Mouse (Mus musculus) kidney, embryonic 15.5 days (tissue): ENCODE measurements around the gene Pus10. TPM values are rescaled to one million over a fixed set of nuclear protein-coding genes. Genes with fewer than 3 reads are reported as not detected.

Experiments used
- ATAC-seq: fragments of 200-750 bp; cut with Nextera tagmentation; replicated peaks from 2 replicates; pipeline ENCODE4 v1.8.0; 2017; ENCODE audit warnings: moderate TSS enrichment; ENCODE audit not compliant: low FRiP score
- H3K27ac ChIP-seq: fragments of 300-500 bp; sonication (generic); 2 replicates; pipeline ENCODE4 v1.5.1; 2015; ENCODE audit warnings: mild to moderate bottlenecking, inconsistent platforms
- H3K27me3 ChIP-seq: fragments of 300-500 bp; sonication (generic); 2 replicates; pipeline ENCODE4 v1.6.1; 2015; ENCODE audit warnings: inconsistent platforms
- H3K36me3 ChIP-seq: fragments of 300-500 bp; sonication (generic); 2 replicates; pipeline ENCODE4 v1.6.1; 2015; ENCODE audit warnings: inconsistent platforms
- H3K4me1 ChIP-seq: fragments of 300-500 bp; sonication (generic); 2 replicates; pipeline ENCODE4 v1.6.1; 2015; ENCODE audit warnings: inconsistent platforms
- H3K4me2 ChIP-seq: fragments of 300-500 bp; sonication (generic); 2 replicates; pipeline ENCODE4 v1.6.1; 2015; ENCODE audit warnings: moderate library complexity, mild to moderate bottlenecking, inconsistent platforms
- H3K4me3 ChIP-seq: fragments of 300-500 bp; sonication (generic); replicated peaks from 2 replicates; pipeline ENCODE4 v1.5.1; 2015; ENCODE audit warnings: mild to moderate bottlenecking, inconsistent platforms
- H3K9ac ChIP-seq: fragments of 300-500 bp; sonication (generic); 2 replicates; pipeline ENCODE4 v1.6.1; 2015; ENCODE audit warnings: mild to moderate bottlenecking, inconsistent platforms
- H3K9me3 ChIP-seq: fragments of 300-500 bp; sonication (generic); replicated peaks from 2 replicates; pipeline ENCODE4 v1.6.1; 2016; ENCODE audit warnings: inconsistent platforms
- WGBS: fragments of 180-500 bp; shearing (Covaris S2); methylation state at CpG from one replicate; pipeline ENCODE4 v1.1.7; 2015; ENCODE audit warnings: mixed read lengths; 5-methylcytosine and 5-hydroxymethylcytosine counted together
- polyA plus RNA-seq: library from polyadenylated mRNA; unstranded; fragments of >200 nt; fragmentation: Nextera tagmentation; extraction: Ambion mirVana; gene quantifications from 2 replicates; pipeline ENCODE4 v1.2.1, GENCODE M21; 2015

The Pus10 gene
- polyA plus RNA-seq, 1 experiment from 2014 or later: 20.4 TPM

DNA sequence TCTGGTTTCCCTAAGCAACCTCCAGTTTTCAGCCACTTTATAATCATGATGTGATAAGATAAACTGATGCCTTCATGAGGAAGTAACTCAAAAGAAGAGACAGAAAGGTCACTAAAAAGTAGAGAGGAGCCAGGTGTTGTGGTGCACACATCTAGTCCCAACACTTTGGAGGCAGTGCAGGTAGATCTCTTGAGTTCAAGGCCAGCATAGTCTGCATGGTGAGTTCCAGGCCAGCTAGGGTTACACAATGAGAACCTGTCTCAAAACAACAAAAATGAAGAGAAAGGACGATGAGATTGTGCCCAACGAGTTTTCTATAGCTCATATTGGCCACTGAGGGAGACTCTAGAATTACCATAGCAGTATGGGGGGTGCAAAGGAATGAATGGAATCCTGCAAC is 33.1 kb downstream of the Pus10 start:
- no peak overlapping the region for H3K9ac ChIP-seq
- H3K4me2 ChIP-seq: no peak overlapping the region
- H3K4me1 ChIP-seq: no peaks in the 10 kb centered on the region
- H3K27me3 ChIP-seq: no peaks in the 10 kb centered on the region
- no peak overlapping the region for H3K4me3 ChIP-seq
- ATAC-seq: no peak
- no peaks in the 10 kb centered on the region for H3K9me3 ChIP-seq
- no peak overlapping the region for H3K27ac ChIP-seq
- 81% methylated on average over 2 of the region's 2 CpGs for WGBS
- H3K36me3 ChIP-seq: peaks cover 25% of the 10 kb centered on the region

DNA sequence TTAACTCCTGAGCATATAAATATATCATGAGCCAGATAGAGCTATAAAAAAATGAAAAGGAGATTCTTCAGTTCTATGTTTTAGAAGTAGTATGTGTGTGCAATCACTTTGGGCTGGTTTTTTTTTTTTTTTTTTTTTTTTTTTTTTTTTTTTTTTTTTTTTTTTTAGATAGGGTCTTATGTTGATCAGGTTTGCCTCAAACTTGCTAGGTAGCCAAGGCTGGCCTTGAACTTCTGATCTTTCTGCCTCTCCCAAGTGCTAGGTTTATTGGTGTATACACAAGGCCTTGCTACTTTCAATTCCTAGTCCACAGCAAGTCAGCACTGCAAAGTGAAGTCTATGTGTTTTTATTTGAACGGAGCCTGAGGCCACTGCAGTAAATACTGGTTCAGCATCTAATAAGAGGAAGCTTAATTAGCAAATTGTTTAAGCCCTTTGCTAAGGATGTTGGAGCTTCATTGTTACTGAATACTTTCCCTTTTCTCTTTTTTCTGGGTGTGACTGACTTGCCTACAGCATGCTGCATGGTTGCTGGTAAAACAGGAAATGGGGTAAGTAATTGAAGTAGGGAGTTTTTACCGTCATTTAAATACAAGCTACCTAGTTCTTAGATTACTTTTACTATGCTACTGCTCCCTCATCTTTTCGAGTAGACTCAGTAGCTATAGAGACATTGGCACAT is 34.1 kb downstream of the Pus10 start:
- H3K36me3 ChIP-seq: peaks cover 26% of the 10 kb centered on the region
- no peaks in the 10 kb centered on the region for H3K9me3 ChIP-seq
- H3K27ac ChIP-seq: no peak overlapping the region
- H3K4me3 ChIP-seq: no peak overlapping the region
- H3K9ac ChIP-seq: no peak overlapping the region
- WGBS: 68% methylated on average over 3 of the region's 3 CpGs
- H3K4me1 ChIP-seq: no peaks in the 10 kb centered on the region
- ATAC-seq: no peak
- H3K27me3 ChIP-seq: no peaks in the 10 kb centered on the region
- H3K4me2 ChIP-seq: no peak overlapping the region

DNA sequence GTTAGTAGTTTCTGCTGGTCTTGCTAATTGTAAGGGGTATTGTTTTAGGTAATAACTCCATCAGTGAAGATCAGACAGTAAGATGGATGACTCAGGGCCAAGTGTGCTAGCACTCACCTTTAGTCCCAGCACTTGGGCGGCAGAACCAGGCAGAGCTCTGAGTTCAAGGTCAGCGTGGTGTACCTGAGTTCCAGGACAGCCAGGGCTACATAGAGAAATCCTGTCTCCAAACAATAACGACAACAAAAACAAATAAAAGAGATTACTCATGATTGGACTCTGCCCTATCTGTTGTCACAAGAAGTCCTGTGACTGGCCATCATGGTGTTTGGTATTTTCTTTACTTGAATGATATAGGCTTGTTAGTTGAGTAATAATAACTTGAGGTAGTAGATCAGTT is 36.4 kb downstream of the Pus10 start:
- Histone ChIP-seq H3K36me3 (peaks cover 36% of the 10 kb centered on the region), H3K4me2 (no peak overlapping the region), H3K4me3 (no peak overlapping the region), H3K9me3 (no peaks in the 10 kb centered on the region), H3K4me1 (no peaks in the 10 kb centered on the region), H3K27ac (no peak overlapping the region), H3K9ac (no peak overlapping the region), H3K27me3 (no peaks in the 10 kb centered on the region)
- no peak for ATAC-seq
- WGBS: 94% methylated on average over 3 of the region's 3 CpGs

DNA sequence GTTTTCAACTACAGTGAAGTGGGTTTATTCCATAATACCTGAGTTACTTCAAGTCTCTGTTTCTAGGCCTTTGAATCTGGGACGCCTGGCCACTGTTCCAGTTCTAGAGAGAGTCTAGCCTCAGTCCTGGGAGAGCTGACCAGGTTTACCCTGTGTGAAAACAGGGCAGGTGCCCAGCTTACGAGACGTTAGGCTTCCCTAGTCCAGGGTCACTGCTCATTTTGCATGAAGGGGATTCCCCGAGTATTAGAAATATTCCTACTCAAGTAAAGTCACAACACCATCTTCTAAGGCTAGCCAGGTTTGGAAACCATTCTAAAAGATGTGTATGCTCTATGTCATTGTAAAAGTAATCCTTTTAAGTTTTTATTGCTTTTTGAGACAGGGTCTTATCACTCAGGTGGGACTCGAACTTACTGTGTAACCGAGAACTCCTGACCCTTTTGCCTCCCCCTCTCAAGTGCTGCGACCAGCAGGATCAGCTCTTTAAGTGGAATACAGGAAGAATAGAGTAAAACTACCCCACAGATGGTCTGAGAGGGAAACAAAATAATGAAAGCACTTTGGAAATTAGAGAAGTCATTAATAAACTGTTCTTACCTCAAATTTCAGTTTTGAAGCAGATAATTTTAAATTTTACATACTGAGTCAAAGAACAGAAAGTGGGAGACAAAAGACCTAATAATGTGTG is 39.3 kb downstream of the Pus10 start:
- Histone ChIP-seq H3K4me1 (no peaks in the 10 kb centered on the region), H3K9me3 (no peaks in the 10 kb centered on the region), H3K4me3 (no peak overlapping the region), H3K36me3 (peaks cover 60% of the 10 kb centered on the region), H3K9ac (no peak overlapping the region), H3K27me3 (no peaks in the 10 kb centered on the region), H3K4me2 (no peak overlapping the region), H3K27ac (no peak overlapping the region)
- ATAC-seq: no peak
- WGBS: 84% methylated on average over 7 of the region's 7 CpGs

DNA sequence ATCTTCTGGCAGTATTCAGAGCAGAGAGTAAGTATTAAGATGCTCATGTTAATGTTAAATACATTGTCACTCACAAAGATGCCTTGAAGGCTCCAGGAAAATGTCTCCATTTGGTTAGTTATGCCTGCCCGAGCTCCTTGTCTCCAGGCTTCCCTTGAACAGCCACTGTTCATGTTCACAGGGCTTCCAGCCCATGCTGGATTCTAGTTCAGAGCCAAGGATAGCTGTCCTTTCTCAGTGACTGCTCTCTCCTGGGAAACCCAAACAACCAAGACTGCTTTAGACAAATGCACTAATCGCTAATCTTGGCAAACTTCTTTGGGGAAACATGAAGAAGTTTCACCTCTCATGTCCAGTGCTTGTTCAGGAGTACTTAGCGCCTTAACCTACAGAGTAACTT is 46.8 kb downstream of the Pus10 start:
- H3K27me3 ChIP-seq: no peaks in the 10 kb centered on the region
- no peak overlapping the region for H3K4me3 ChIP-seq
- H3K9me3 ChIP-seq: no peaks in the 10 kb centered on the region
- H3K9ac ChIP-seq: no peak overlapping the region
- no peak overlapping the region for H3K27ac ChIP-seq
- ATAC-seq: no peak
- H3K4me2 ChIP-seq: no peak overlapping the region
- 95% methylated on average over 3 of the region's 3 CpGs for WGBS
- H3K4me1 ChIP-seq: no peaks in the 10 kb centered on the region
- H3K36me3 ChIP-seq: peaks cover 88% of the 10 kb centered on the region

DNA sequence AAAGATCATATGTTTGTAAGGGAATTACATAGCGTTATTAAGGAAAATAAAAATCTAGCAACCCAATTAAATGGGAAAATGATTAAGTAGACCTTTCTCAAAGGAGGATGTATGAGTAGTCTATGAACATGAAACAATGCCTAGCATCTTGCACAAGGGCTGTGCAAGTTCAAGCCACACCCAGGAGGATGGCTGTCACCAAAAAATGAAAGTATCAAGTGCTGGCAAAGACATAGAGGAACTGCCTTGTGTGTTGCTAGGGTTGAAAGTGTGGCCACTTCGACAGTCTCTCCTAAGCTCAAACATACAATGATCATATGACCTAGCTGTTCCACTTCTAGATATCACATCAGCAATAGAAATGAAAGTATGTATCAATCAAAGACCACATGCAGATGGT is 53.4 kb downstream of the Pus10 start:
- 94% methylated on average over 2 of the region's 2 CpGs for WGBS
- H3K4me1 ChIP-seq: no peaks in the 10 kb centered on the region
- no peaks in the 10 kb centered on the region for H3K9me3 ChIP-seq
- no peak overlapping the region for H3K9ac ChIP-seq
- H3K27me3 ChIP-seq: no peaks in the 10 kb centered on the region
- ATAC-seq: no peak
- no peak overlapping the region for H3K4me2 ChIP-seq
- H3K27ac ChIP-seq: no peak overlapping the region
- no peak overlapping the region for H3K4me3 ChIP-seq
- H3K36me3 ChIP-seq: peaks cover 82% of the 10 kb centered on the region

DNA sequence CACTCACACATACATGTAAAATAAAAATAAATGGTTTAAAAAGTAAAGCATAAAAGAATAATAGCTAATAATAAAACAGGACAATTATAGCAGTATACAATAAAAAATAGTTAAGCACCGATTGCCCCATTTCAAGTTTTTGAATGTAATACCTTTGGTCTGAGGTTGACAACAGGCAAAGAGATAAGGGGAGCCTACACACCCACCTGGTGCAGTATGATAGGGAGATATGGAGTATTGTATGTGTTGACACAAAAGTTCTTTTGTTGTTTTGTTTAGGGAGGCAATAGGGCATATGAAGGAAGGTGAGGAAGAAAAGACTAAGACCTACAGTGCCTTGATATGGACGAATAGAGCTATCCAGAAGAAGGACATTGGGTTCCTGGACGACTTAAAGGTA is 54.4 kb downstream of the Pus10 start:
- 88% methylated on average over 3 of the region's 3 CpGs for whole genome bisulfite sequencing
- Histone ChIP-seq H3K4me2 (no peak overlapping the region), H3K27me3 (no peaks in the 10 kb centered on the region), H3K4me1 (no peaks in the 10 kb centered on the region), H3K9ac (no peak overlapping the region), H3K9me3 (no peaks in the 10 kb centered on the region), H3K27ac (no peak overlapping the region), H3K4me3 (no peak overlapping the region), H3K36me3 (peaks cover 80% of the 10 kb centered on the region)
- ATAC-seq: no peak

DNA sequence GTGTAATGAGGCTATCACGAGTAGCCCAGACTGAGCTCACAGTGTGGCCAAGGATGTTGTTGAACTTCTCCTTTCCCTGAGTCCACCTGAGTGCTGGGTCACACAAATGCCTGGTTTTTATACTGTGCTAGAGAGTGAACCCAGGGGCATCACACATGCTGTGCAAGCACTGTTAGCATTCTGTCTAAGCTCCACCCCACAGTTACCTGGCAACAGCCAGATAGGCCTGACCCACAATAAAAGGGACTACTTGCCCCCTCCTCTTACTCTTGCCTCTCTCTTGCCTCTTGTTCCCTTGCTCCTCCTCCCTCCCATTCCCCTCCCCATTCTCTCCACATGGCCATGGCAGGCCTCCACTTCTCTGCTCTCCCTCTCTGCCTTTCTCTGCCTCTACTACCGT is 56.9 kb downstream of the Pus10 start:
- Histone ChIP-seq H3K4me2 (no peak overlapping the region), H3K36me3 (peaks cover 78% of the 10 kb centered on the region), H3K27me3 (no peaks in the 10 kb centered on the region), H3K9me3 (no peaks in the 10 kb centered on the region), H3K4me3 (no peak overlapping the region), H3K27ac (no peak overlapping the region), H3K9ac (no peak overlapping the region), H3K4me1 (no peaks in the 10 kb centered on the region)
- ATAC-seq: no peak
- 40% methylated on average over 2 of the region's 2 CpGs for WGBS

DNA sequence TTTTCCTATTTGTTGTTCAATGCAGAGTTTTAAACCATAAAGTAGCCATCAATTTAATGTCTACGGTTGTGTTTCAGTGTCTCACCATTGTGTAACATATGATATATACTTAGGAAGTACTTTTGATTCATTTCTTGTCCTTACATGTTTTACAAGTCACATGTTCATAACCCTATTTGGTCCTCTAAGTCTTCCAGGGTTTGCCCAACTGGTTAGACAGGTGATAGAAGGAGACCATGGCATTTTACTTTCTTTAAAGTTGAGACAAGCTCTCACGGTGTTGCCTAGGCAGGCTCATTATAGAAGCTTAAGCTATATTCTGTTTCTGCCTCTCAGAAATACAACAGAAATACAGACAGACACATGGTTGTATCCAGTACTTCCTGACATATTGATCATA is 60.4 kb downstream of the Pus10 start:
- H3K4me3 ChIP-seq: no peak overlapping the region
- no peak overlapping the region for H3K4me2 ChIP-seq
- no peak for ATAC-seq
- WGBS: 91% methylated on average over 2 of the region's 2 CpGs
- peaks cover 70% of the 10 kb centered on the region for H3K36me3 ChIP-seq
- H3K27ac ChIP-seq: no peak overlapping the region
- H3K9ac ChIP-seq: no peak overlapping the region
- H3K27me3 ChIP-seq: no peaks in the 10 kb centered on the region
- no peaks in the 10 kb centered on the region for H3K4me1 ChIP-seq
- no peaks in the 10 kb centered on the region for H3K9me3 ChIP-seq

DNA sequence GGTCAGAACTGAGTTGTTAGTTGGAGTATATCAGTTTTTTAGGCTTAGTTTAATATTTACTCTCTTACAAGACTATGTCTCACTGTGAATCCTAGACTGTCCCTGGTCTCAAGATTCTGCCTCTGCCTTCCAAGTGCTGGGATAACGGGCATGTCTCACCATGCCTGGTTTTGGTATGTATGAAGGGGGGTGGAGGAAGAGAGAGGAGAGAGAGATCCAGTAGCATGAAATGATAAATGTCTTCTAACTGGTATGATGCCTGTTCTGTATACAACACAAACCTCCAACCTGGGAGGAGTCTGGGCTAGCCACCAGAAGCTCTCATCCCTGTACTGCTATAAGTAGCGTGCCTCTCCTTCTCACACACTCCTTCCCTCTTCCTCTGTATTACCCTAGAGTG is 61.0 kb downstream of the Pus10 start:
- H3K36me3 ChIP-seq: peaks cover 69% of the 10 kb centered on the region
- no peaks in the 10 kb centered on the region for H3K4me1 ChIP-seq
- H3K27ac ChIP-seq: no peak overlapping the region
- H3K27me3 ChIP-seq: no peaks in the 10 kb centered on the region
- ATAC-seq: no peak
- WGBS: 87% methylated on average over 2 of the region's 2 CpGs
- H3K4me3 ChIP-seq: no peak overlapping the region
- H3K4me2 ChIP-seq: no peak overlapping the region
- no peak overlapping the region for H3K9ac ChIP-seq
- H3K9me3 ChIP-seq: no peaks in the 10 kb centered on the region

DNA sequence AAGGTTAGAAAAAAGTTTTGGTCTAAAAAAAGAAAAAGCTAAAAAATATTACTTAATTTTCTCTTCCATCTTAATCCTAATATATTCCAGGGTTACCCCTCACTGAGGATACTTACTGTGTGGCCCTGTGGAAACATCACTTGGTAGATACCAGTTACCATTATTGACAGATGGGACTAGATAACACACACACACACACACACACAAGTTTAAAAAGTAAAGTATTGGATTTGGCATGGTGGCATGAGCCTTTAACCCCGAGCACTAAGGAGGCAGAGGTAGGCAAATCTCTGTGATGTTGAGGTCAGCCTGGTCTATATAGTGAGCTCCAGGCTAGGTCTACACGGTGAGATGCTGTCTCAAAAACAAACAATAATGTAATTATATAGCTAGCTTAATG is 62.7 kb downstream of the Pus10 start:
- no peak for ATAC-seq
- Histone ChIP-seq H3K27ac (no peak overlapping the region), H3K4me2 (no peak overlapping the region), H3K36me3 (peaks cover 64% of the 10 kb centered on the region), H3K9ac (no peak overlapping the region), H3K9me3 (no peaks in the 10 kb centered on the region), H3K27me3 (no peaks in the 10 kb centered on the region), H3K4me1 (no peaks in the 10 kb centered on the region), H3K4me3 (no peak overlapping the region)
- WGBS: 95% methylated on average over 2 of the region's 2 CpGs

DNA sequence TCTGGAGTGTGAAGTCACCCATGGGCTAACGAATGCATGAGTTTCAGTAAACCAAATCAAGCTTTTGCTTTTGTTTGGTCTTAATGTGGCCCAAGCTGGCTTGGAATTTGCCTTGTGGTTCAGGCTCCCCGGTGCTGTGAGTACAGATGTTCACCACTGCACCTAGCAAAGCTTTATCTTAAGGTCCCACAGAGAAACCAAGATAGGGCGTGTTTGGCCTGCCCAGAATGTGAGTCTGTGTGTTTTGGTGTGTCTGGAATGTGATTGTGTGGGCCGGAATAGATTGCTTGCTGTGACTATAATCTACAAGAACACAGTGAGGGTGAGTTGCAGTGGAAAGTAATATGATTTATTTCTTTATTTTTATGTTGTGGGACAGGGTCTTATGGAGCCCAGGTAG is 64.6 kb downstream of the Pus10 start:
- no peaks in the 10 kb centered on the region for H3K9me3 ChIP-seq
- 94% methylated on average over 4 of the region's 4 CpGs for WGBS
- H3K27ac ChIP-seq: no peak overlapping the region
- H3K36me3 ChIP-seq: peaks cover 56% of the 10 kb centered on the region
- no peak for ATAC-seq
- no peaks in the 10 kb centered on the region for H3K4me1 ChIP-seq
- no peak overlapping the region for H3K4me2 ChIP-seq
- H3K27me3 ChIP-seq: no peaks in the 10 kb centered on the region
- H3K9ac ChIP-seq: no peak overlapping the region
- no peak overlapping the region for H3K4me3 ChIP-seq

DNA sequence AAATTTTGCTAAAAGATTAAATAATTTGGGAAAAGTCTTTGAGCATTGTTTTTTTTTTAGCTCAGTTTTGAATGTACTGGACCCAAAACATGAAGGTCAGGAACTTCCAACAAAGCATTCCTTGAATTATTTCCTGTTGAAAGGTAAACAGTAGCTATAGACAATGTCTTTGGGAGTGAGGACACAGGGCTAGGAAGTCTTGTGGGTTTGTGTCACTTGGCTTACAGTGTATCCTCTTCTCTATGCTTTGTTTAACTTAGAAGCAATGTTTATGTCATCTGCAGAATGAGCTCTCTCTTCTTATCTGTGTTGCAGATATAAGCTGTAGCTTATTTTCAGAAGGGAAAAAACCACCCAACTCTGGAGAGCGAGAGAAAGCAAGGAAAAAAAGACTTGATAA is 67.4 kb downstream of the Pus10 start:
- WGBS: 91% methylated on average over 1 of the region's 1 CpGs
- Histone ChIP-seq H3K9me3 (no peaks in the 10 kb centered on the region), H3K36me3 (peaks cover 35% of the 10 kb centered on the region), H3K27ac (no peak overlapping the region), H3K4me2 (no peak overlapping the region), H3K4me3 (no peak overlapping the region), H3K9ac (no peak overlapping the region), H3K27me3 (no peaks in the 10 kb centered on the region), H3K4me1 (no peaks in the 10 kb centered on the region)
- no peak for ATAC-seq
